Mouse (Mus musculus) fat pad, adult 2 months (tissue): ENCODE results near the gene Stip1.
A peak's percentile ranks its signal among the peaks of the same experiment; 100 is the strongest.
"Not testable (repeated sequence)": the region's sequence is repeated elsewhere in the genome, so short reads cannot be mapped to it uniquely, and the experiment has no call there.

Experiments used
- DNase-seq: peaks from one replicate; pipeline ENCODE4 v3.0.0-alpha.2; 2011; ENCODE audit warnings: low read depth, low spot score; ENCODE audit errors: extremely low read depth

Gene Stip1

DNA sequence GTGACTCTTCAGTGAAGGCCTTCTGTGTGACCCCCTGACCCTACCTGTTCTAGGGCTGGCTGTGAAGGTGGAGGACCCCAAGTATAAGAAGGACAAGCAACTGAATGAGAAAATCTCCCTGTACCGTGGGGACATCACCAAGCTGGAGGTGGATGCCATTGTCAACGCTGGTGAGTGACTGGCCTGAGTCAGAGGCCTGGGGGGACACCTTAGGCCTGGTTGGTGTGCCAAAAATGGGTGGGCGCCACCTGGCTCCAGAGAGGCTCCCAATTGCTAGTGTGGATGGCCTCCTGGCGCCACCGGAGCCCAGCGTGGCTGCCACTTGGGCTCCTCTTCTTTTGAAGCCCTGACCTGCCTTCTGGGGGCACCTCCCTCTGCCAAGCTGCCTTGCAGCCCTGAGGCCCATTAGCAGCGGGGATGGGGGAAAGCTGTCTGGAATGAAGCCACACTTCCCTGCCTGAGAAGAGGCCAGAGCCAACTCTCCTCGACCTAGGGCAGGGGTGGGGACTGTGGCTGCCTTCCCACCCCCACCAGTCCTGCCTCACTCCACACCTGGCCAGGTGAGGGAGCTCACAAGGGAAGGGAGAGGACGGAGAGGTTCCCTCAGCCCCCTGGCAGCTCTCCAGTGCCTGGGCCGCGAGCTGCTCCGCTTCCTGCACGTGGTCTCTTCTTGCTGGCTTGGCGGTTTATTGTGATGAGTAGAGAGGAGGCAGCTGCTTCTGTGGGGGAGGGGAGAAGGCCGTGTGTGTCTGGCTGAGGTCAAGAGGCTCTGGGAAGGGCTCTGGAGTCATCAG lies 26.5 kb upstream of the Stip1 start:
- DNase-seq = no peak

GRCm38 (mm10) chr19:7064571-7064970 lies 24.8 kb upstream of the Stip1 start:
- DNase-seq = no peak

DNA sequence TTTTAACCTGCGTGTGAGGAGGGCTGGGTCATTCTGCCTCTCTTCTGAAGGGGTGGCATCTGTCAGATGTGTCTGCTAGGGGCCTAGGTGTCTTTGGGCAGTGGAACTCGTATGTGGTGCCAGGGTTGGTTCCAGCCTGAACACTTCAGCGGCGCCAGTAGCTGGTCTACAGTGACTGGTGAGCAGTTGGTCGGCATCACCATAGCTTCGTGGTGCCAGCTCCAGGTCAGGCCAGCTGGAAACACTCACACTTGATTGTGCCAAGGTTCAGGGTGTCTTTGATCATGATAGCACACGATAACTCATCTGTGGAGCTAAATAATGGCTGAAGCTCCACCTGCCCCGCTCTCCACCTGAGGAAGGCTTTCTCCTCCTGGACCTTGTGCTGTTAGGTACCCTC lies 23.1 kb upstream of the Stip1 start:
- DNase-seq = no peak

DNA sequence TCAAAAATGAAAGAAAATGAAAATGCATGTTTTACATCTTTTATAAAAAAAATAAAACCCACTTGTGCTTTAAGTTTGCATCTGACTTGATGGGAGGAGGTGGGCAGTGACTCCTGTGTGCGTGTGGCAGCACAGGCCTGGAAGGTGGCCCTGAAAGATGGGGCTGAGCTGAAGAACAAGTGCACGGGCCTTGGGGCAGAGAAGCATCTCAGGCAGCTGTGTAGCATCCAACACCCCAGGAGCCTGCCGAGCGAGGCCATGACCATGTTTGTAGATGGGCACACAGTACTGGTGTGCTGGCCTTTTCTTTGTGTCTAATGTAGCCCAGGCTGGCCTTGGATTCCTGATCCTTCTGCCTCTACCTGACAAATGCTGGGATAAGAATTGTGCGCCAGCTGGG lies 22.3 kb upstream of the Stip1 start:
- no peak for DNase-seq

- no peak for DNase-seq
These were observed 18.8 kb upstream of the Stip1 start for GRCm38 (mm10) chr19:7058541-7058940.

- peak; percentile 46 for DNase-seq
These were observed 18.0 kb upstream of the Stip1 start for GRCm38 (mm10) chr19:7057722-7058207.

DNA sequence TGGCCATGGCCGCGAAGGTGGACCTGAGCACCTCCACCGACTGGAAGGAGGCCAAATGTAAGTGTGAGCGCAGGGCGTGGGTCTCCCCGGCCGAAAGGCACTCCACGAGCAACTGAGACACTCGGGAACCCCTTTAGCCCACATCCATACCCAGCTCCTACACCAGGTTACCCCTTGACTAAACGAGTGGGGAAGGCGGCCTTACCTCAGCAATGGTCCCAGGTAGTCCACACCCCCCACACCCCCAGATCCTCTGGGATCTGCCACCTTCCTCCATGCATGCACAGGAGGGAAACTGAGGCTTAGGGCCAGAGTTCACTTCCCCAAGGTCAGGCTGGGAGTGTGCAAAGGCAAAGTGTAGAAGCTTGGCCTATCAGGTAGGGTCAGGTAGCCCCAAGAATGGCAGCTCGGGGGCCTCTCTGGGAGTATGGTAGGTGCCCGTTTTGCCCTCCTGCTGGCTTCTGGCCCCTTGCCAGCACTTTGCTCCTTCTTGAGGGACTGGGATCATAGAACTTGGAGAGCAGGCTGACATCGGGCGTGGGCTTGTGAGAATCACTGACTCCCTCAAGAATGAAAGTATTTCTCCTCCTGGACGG lies 17.5 kb upstream of the Stip1 start:
- DNase-seq = no peak

DNA sequence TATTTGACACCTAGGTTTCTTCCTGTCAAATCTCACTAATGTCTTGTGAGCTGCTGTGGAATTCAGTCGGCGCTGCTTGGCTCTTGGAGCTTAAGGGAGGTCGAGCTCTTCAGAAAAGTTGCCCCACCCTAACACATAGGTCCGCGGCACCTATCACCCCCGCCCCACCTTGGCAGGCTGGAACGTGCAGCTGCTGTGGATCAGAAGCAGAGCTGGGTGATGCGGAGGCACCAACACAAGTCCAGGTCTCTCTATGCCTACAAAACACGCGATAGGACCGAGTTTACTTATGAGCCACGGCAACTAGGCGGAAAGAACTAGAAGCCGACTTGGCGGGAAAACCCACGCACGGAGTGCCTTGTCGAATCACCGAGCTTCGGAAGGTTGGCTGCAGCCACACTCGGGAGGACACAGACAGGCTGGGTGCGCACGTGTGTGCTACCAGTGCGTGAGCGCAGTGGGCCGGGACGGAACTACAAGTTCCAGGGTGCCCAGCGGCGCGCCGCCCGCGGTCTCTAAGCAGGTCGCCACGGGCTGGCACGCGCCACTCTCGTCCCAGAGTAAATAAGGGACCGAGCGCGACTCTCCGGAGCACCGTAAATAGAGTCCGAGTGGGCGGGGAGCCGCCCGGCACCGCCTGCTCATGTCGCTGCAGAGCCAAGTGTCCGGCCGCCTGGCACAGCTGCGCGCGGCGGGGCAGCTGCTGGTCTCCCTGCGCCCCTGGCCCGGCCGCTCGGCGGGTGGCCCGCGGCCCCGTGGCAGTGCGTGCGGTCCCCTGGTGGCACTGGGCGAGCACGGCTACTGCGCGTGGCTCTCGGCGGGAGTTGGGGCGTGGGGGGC lies 16.7 kb upstream of the Stip1 start, which contains the start of gene Macrod1:
Gene Macrod1 (plus strand): TSS at position 563 of the 840 bp plus-strand sequence.
- DNase-seq = no peak

DNA sequence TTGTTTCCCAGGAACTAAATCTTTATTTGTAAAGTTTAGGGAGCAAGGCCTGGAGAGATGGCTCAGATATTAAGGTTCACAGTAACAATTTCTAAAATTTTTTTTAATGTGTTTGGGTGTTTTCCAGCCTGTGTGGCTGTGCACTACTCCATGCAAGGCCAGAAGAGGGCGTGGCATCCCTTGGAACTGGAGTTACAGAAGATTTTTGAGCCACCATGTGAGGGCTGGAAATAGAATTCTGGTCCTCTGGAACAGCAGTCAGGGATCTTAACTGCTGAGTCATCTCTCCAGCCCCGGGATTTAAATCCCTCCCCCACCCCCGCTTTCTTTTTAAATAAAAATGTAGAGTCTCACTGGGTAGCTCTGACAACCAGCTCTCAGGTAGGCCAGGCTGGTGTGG lies 15.4 kb upstream of the Stip1 start:
- DNase-seq = no peak

DNA sequence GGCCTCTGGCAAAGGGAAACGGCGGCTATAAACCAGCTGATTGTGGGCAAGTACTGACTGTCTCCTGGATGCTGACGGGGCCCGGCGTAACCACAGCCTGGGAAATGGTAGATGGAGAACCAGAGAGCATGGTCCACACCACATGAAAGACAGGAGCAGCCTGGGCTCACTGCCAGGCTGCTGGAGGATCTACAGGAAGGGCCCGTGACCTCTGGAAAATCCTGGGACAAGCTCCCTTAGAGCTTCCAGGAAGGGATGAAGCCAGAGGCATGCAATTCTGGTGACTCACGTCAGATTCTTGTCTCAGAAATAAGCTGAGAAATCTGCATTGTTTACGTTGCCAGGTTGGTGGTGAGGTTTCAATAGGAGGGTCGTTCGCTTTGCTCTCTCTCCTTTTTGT lies 15.0 kb upstream of the Stip1 start:
- no peak for DNase-seq

DNA sequence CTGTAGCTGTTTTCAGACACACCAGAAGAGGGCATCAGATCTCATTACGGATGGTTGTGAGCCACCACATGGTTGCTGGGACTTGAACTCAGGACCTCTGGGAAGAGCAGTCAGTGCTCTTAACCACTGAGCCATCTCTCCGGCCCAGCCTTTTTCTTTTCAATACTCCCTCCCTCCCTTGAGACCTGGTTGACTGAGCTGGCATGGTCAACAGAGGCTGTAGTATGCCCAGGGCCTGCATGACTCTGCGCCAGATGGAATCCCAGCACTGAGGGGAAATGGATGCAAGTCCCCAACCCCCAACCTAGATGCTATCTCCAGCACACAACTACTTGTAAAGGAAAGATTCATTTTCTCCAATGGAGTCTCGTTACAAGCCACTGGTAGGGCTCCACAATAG lies 13.6 kb upstream of the Stip1 start:
- not testable (repeated sequence) for DNase-seq

DNA sequence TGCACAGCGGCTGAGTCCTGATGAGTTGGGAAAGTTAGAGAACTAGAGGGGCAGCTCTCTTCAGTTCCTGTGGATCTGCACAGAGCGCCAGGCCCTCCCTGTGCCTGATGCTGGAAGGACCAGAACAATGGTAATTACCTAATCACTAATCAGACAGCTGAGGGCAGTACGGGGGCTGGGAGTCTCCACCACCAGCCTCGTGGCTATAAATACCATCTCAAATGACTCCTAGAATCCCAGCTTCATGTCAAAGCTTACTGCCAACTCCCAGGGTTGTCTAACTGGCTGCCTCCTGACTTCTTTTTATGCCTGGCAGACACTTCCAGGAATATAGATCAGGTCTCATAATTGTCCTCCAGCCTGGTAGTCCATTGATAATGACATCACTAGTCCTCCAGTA lies 4.9 kb upstream of the Stip1 start:
- DNase-seq = no peak

DNA sequence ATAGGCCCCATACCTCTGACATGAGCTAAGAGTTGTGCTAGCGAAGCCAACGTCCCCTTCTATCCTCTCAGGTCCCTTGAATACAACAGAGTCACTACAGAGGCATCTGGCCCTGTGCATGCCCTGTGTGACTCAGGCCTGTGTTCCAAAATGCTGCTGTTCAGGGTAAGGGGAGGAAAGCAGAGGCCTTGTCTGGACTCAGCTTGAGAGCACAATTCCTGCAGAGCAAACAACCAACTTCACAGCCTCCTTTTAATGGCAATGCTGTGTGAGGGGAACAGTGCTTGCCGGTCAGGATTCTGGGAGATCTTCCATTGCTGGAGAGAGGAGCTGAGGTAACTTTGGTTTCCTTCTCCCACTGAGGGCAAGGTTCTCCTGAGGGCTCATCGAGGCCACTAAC lies 4.5 kb upstream of the Stip1 start:
- no peak for DNase-seq

DNA sequence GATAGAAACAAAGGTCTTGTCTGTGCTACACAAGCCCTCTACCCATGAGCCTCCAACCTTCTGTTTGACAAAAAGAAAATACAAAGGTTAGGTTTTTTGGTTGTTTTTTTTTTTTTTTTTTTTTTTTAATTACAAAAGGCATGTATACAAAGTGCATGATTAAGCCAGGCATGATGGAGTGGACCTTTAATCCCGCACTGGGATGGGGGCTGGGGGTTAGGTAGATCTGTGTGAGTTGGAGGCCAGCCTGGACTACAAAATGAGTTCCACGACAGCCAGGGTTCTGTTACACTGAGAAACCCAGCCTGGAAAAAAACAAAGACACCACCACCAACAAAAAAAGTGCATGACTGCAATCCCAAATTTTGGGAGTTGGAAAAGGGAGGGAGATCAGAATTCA lies 1.4 kb upstream of the Stip1 start:
- no peak for DNase-seq

GRCm38 (mm10) chr19:7040637-7041130 lies 917 bp upstream of the Stip1 start:
- no peak for DNase-seq

- DNase-seq = no peak
These were observed 563 bp downstream of the Stip1 start for GRCm38 (mm10) chr19:7039088-7039720.

DNA sequence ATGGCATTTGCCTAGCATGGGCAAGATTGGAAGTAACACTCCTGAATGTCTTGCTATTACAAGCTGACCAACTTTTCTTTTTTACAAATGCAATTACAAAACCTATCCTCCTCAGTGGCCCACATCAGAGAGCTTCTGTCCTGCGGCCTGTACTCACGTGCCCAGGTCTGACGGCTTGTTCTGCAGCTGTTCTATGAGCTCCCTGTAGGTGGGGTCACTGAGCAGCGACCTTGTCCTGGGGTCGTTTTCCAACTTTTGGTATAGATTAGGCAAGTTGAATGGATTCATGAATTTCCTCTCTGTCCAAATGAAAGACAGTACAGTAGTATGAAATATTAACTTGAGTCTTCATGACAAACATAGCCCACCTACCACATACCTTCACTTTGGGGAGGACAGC lies 5.8 kb downstream of the Stip1 start:
- DNase-seq = no peak

DNA sequence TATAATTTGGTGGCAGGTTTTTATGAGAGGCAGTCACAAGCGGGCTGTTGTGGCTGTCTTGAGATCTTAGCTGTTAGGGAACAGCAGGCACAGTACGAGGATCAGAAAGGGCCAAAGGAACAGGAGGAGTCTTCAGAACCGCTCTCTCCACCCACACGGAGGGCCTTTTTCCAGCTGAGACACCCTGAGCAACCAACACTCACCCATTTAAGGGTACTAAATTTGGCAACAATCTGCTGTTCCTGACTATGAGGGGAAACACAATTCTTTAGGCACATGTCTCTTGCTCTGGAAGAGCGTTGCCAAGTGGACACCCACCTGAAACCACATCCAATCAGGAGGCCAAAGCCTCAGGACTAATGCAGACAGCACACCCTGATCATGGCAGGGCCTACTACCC lies 10.2 kb downstream of the Stip1 start:
- no peak for DNase-seq

- DNase-seq = no peak
These were observed 19.5 kb downstream of the Stip1 start for GRCm38 (mm10) chr19:7020224-7020641.

DNA sequence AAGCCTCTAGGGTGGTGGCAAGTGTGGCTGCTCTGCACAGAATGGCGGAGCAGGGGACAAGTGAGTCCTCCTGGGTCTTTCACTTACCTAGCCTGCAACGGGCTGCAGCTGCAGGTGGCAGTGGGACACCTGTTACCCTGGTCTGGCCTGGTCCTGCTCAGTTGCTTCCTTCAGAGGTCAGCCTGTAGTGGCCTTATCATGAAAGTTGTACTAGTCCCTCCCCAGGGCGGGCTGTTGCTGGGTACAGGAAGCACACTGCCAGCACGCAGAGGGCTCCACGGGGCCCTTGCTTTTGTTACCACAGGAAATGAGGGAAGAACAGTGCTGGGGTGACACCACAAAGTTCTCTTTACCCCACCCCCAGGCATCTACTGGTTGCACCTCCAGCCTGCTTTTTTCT lies 20.6 kb downstream of the Stip1 start, which contains the start of gene Fermt3:
Gene Fermt3 (minus strand): TSS at position 279 of the 400 bp plus-strand sequence.
- DNase-seq = no peak

GRCm38 (mm10) chr19:7018546-7018945 lies 21.2 kb downstream of the Stip1 start:
- no peak for DNase-seq
